Mouse (Mus musculus) heart, postnatal 0 days (tissue): ENCODE results near the gene Gfod2.

ENCODE experiments used
- CTCF ChIP-seq: IDR thresholded peaks from 2 replicates; pipeline ENCODE4 v1.5.1; 2016; ENCODE audit warnings: antibody characterized with exemption, control low read depth, low read depth
- EP300 ChIP-seq: IDR thresholded peaks from 2 replicates; pipeline ENCODE4 v1.6.1; 2016; ENCODE audit warnings: antibody characterized with exemption, low read depth

- no peak for TF ChIP-seq CTCF
- TF ChIP-seq EP300, result no peak
These were observed 49.1 kb downstream of the Gfod2 start for GRCm38 (mm10) chr8:105709317-105709716.
